Mouse (Mus musculus) cerebellum, postnatal 36 days (tissue): ENCODE results near the gene 4930522L14Rik.
"Not testable (repeated sequence)": the region's sequence is repeated elsewhere in the genome, so short reads cannot be mapped to it uniquely, and the experiment has no call there.

Source experiments
- DNase-seq, 2 experiments: peaks; one replicate each; pipeline ENCODE4 v3.0.0; 2021 to 2022; ENCODE audit warnings: mixed read lengths in 2 of 2

The 4930522L14Rik gene

GRCm38 (mm10) chr5:109751391-109752071 lies at the start of gene 4930522L14Rik:
Gene 4930522L14Rik, minus strand, starts transcription at chr5:109751886.
- DNase-seq: peak; percentile 65

- not testable (repeated sequence) for DNase-seq
Observed at GRCm38 (mm10) chr5:109801466-109801865, 49.8 kb upstream of the 4930522L14Rik start.

- not testable (repeated sequence) for DNase-seq
Observed at GRCm38 (mm10) chr5:109799948-109800347, 48.3 kb upstream of the 4930522L14Rik start.

GRCm38 (mm10) chr5:109797017-109797416 lies 45.3 kb upstream of the 4930522L14Rik start:
- DNase-seq: not testable (repeated sequence)

- DNase-seq: peak; percentile 16 to 26
Observed at GRCm38 (mm10) chr5:109795967-109796652, 44.4 kb upstream of the 4930522L14Rik start.

GRCm38 (mm10) chr5:109752073-109752780 lies 541 bp upstream of the 4930522L14Rik start:
- not testable (repeated sequence) for DNase-seq

GRCm38 (mm10) chr5:109745081-109745480 lies 6.6 kb downstream of the 4930522L14Rik start:
- not testable (repeated sequence) for DNase-seq

GRCm38 (mm10) chr5:109717341-109717740 lies 34.3 kb downstream of the 4930522L14Rik start:
- not testable (repeated sequence) for DNase-seq

GRCm38 (mm10) chr5:109691205-109691965 lies 60.3 kb downstream of the 4930522L14Rik start:
- not testable (repeated sequence) for DNase-seq

- peak; percentile 70 to 71 for DNase-seq
Observed at GRCm38 (mm10) chr5:109690537-109691201, 61.0 kb downstream of the 4930522L14Rik start, which contains the start of gene 5430403G16Rik. Gene 5430403G16Rik, minus strand, starts transcription at chr5:109691041.
